Mouse (Mus musculus) embryonic fibroblast, embryonic 13.5 days (primary cell): Measurements from ENCODE around the gene Nell2. TPM values are rescaled to one million over a fixed set of nuclear protein-coding genes. Genes with fewer than 3 reads are reported as not detected.

Source experiments
- H3K27ac ChIP-seq: 2 replicates; pipeline ENCODE4 v1.5.1; 2012; ENCODE audit warnings: low read length, control low read depth, inconsistent platforms; ENCODE audit not compliant: insufficient read depth
- H3K4me1 ChIP-seq: 2 replicates; pipeline ENCODE4 v1.6.1; 2011; ENCODE audit warnings: low read length; ENCODE audit not compliant: control insufficient read depth, insufficient read depth
- H3K4me3 ChIP-seq: 2 replicates; pipeline ENCODE4 v1.5.1; 2011; ENCODE audit warnings: mild to moderate bottlenecking, control low read depth, low read length; ENCODE audit not compliant: insufficient read depth
- CTCF ChIP-seq: IDR thresholded peaks from 2 replicates; pipeline ENCODE4 v1.5.1; 2011; ENCODE audit warnings: mild to moderate bottlenecking, control low read depth, low read length, moderate library complexity, borderline replicate concordance; ENCODE audit not compliant: insufficient read depth
- POLR2A ChIP-seq: IDR thresholded peaks from 2 replicates; pipeline ENCODE4 v1.6.1; 2011; ENCODE audit warnings: low read depth, mild to moderate bottlenecking, control low read depth, low read length, moderate library complexity
- polyA plus RNA-seq: library from polyadenylated mRNA; stranded (reverse); fragments of >200 nt; gene quantifications from 2 replicates; pipeline ENCODE4 v1.2.4, GENCODE M21; 2011; ENCODE audit warnings: low read depth; ENCODE audit not compliant: missing spikeins, insufficient read length

Gene Nell2
- polyA plus RNA-seq, 1 experiment = 4.2 TPM

DNA sequence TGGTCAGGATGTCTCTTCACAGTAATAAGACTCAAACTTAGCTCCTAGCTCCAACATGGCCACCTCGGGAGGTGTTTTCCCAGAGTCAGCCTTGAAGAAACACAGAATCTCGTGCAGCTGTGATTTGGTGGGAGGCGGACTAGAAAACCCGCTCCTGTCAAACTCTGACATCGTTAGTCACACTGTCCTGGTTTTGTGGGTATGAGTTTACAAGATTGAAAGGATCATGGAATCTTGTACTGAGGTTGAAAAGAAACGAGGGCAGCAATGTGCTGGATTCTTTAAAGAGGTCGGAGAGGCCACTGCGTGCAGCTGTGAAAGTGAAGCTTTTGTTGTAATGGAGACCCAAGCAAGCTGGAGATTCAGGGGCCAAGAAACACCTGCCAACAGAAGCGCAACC lies 46.4 kb downstream of the Nell2 start:
- Histone ChIP-seq H3K4me3 (no peak overlapping the region), H3K4me1 (no peaks in the 10 kb centered on the region), H3K27ac (no peak overlapping the region)
- no peak for TF ChIP-seq POLR2A

DNA sequence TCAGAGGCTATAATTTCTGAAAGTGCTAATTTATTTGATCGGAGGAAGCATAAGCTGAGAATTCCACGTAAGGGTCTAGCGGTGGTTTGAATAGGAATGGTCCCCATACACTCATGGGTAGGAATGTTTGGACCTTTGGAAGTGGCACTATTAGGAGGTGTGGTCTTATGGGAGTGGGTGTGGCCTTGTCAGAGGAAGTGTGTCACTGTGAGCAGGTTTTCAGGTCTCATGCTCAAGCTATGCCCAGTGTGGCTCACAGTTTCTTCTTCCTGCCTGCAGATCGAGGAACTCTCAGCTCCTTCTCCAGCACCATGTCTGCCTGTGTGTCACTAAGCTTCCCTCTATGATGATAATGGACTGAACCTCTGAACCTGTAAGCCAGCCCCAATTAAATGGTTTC lies 46.8 kb downstream of the Nell2 start:
- TF ChIP-seq CTCF = no peak
- no peak for TF ChIP-seq POLR2A
- no peak overlapping the region for H3K4me3 ChIP-seq
- no peaks in the 10 kb centered on the region; the same call in 1 of the 2 replicates for H3K4me1 ChIP-seq
- no peak overlapping the region for H3K27ac ChIP-seq

GRCm38 (mm10) chr15:95476440-95476839 lies 51.9 kb downstream of the Nell2 start:
- Histone ChIP-seq H3K4me1 (peaks cover 5% of the 10 kb centered on the region), H3K27ac (no peak overlapping the region), H3K4me3 (no peak overlapping the region)
- TF ChIP-seq CTCF (no peak), POLR2A (no peak)

GRCm38 (mm10) chr15:95473976-95474375 lies 54.4 kb downstream of the Nell2 start:
- no peak overlapping the region for H3K4me3 ChIP-seq
- no peak for TF ChIP-seq CTCF
- no peak for TF ChIP-seq POLR2A
- H3K4me1 ChIP-seq = peaks cover 5% of the 10 kb centered on the region
- H3K27ac ChIP-seq = no peak overlapping the region

DNA sequence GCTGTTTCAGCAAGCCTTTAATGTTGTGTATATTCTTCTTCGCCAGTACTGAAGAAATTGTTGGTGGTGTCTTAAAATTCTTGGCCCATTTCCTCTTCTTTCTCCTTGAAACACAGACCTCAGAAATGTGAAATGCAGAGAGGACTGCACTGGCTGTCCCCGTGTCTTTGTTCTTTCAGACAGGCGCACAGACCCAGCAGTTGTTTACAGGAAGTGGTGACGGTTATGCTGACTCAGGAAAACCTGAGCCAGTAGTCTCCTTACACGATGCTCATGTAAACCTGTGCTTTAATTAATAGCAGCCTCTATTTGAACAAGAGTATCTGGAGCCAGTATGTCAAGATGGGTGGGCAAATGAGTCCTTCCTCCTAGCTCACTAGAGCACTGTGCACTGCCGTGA lies 61.2 kb downstream of the Nell2 start:
- Histone ChIP-seq H3K4me1 (no peaks in the 10 kb centered on the region), H3K27ac (no peak overlapping the region), H3K4me3 (no peak overlapping the region)
- no peak for TF ChIP-seq CTCF
- no peak for TF ChIP-seq POLR2A

DNA sequence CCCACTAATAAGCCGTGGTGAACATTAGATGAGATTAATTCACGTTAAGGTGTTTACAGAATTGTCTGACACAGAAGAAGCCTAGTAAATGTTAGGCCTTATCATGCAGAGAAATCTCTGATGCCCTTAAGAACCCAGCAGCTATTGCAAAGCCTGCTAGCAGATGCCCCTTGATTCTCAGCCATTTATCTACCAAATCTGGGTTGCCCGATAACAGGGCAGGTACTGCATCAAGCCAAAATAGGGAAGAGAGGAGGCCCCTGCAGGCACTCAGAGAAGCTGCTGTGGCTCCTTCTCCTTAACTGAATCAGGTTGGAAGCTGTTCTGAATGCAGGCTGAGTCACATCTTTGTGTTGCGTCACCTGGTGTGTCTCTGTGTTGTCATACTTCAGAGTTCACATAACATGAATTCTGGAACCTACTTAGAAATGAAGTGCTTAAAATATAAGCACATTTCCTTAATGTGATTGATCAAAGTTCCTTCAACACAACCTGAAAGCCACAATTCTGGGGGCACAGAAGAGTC lies 68.3 kb downstream of the Nell2 start:
- Histone ChIP-seq H3K4me1 (no peaks in the 10 kb centered on the region), H3K4me3 (no peak overlapping the region), H3K27ac (no peak overlapping the region)
- no peak for TF ChIP-seq CTCF
- no peak for TF ChIP-seq POLR2A

DNA sequence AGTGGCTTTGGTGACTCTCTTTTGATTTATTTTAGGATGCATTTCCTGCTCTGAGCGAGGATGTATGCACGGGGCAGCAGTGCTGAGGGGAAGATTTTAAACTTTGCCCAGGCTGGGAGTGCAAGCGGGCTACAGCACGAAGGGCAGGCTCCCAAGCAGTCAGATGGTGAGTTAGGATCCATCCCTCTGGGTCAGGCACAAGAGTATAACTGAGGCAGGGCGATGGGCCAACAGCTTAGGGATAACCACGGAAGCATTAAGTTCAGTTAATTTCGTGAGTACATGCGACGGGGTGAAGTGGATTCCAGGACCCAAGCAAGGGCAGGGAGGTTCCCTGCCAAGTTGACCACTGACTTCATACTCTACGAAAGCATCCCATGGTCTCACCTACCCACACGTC lies 83.8 kb downstream of the Nell2 start:
- Histone ChIP-seq H3K27ac (no peak overlapping the region), H3K4me1 (no peaks in the 10 kb centered on the region)
- TF ChIP-seq POLR2A (no peak), CTCF (no peak)

GRCm38 (mm10) chr15:95437740-95438139 lies 90.6 kb downstream of the Nell2 start:
- TF ChIP-seq CTCF (no peak), POLR2A (no peak)
- Histone ChIP-seq H3K27ac (no peak overlapping the region), H3K4me1 (no peaks in the 10 kb centered on the region), H3K4me3 (no peak overlapping the region)

More for the DNA sequence above, 83.8 kb downstream of the Nell2 start:
- no peak overlapping the region for H3K4me3 ChIP-seq

DNA sequence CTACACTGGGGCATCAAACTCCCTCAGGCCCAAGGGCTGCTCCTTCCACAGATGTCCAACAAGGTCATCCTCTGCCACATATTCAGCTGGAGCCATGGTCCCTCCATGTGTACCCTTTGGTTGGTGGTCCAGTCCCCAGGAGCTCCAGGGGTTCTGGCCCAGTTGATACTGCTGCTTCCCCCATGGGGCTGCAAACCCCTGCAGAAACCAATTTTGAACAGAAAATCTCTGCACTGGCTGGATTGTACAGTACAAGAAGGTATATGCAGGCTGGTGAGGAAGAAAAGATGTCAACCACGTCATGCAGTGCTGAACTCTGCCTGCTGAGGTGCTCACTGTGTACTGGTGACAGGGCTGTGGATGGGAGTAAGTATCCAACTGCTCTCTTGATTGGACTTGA lies 92.1 kb downstream of the Nell2 start:
- Histone ChIP-seq H3K4me1 (no peaks in the 10 kb centered on the region), H3K4me3 (no peak overlapping the region), H3K27ac (no peak overlapping the region)
- TF ChIP-seq POLR2A = no peak
- TF ChIP-seq CTCF = no peak

GRCm38 (mm10) chr15:95431156-95431799 lies 97.1 kb downstream of the Nell2 start:
- Histone ChIP-seq H3K4me1 (no peaks in the 10 kb centered on the region), H3K27ac (no peak overlapping the region), H3K4me3 (no peak overlapping the region)
- TF ChIP-seq POLR2A (no peak), CTCF (no peak)
